Mouse (Mus musculus) cortical plate, adult 2 months (tissue): ENCODE measurements around the gene Srm.

Experiments used
- CTCF ChIP-seq: fragments of 200-500 bp; IDR thresholded peaks from 2 replicates; pipeline ENCODE4 v1.5.1; 2011; ENCODE audit warnings: mild to moderate bottlenecking, control low read depth, low read length; ENCODE audit not compliant: insufficient read depth; ENCODE audit errors: extremely low read depth
- POLR2A ChIP-seq: fragments of 200-500 bp; IDR thresholded peaks from 2 replicates; pipeline ENCODE4 v1.6.1; 2011; ENCODE audit warnings: mild to moderate bottlenecking, low read length, control low read depth; ENCODE audit not compliant: insufficient read depth; ENCODE audit errors: extremely low read depth

DNA sequence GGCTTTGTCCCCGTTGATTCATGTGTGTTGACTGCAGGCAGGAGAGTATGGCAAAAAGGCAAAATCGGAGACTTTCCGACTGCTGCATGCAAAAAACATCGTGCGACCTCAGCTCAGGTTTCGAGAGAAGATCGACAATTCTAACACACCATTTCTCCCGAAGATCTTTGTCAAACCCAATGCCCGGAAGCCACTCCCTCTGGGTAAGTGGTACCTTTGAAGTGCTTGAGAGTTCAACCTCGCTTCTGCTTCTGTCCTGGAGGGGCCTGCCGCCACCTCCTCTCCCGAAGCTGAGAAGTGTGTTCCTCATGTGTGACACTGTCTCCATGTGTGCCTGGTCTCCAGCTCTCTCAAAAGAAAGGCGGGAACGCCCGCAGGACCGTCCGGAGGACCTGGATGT is 28.6 kb upstream of the Srm start:
- TF ChIP-seq CTCF, result no peak
- no peak for TF ChIP-seq POLR2A
